Mouse (Mus musculus) small intestine, adult 2 months (tissue): ENCODE data around the gene 1600014C23Rik. TPM values are rescaled to one million over a fixed set of nuclear protein-coding genes. Genes with fewer than 3 reads are reported as not detected.

ENCODE experiments used
- H3K27ac ChIP-seq: fragments of 200-500 bp; 2 replicates; pipeline ENCODE4 v1.5.1; 2012; ENCODE audit warnings: low read depth, low read length, control low read depth, inconsistent platforms; ENCODE audit not compliant: insufficient read depth
- H3K27me3 ChIP-seq: fragments of 200-500 bp; 2 replicates; pipeline ENCODE4 v1.6.1; 2012; ENCODE audit warnings: mild to moderate bottlenecking, moderate library complexity, low read length, inconsistent platforms; ENCODE audit not compliant: control insufficient read depth, insufficient read depth
- H3K36me3 ChIP-seq: fragments of 200-500 bp; 2 replicates; pipeline ENCODE4 v1.6.1; 2012; ENCODE audit warnings: mild to moderate bottlenecking, low read length, control low read depth, inconsistent platforms; ENCODE audit not compliant: control insufficient read depth, insufficient read depth
- H3K4me1 ChIP-seq: fragments of 200-500 bp; 2 replicates; pipeline ENCODE4 v1.6.1; 2012; ENCODE audit warnings: low read length, inconsistent platforms, mixed read lengths; ENCODE audit not compliant: control insufficient read depth, insufficient read depth, insufficient read length
- H3K4me3 ChIP-seq: fragments of 200-500 bp; 2 replicates; pipeline ENCODE4 v1.5.1; 2012; ENCODE audit warnings: low read depth, mild to moderate bottlenecking, control low read depth, inconsistent platforms, low read length, moderate library complexity
- CTCF ChIP-seq: fragments of 200-500 bp; IDR thresholded peaks from 2 replicates; pipeline ENCODE4 v1.5.1; 2012; ENCODE audit warnings: low read depth, mild to moderate bottlenecking, control low read depth, inconsistent platforms, low read length, moderate library complexity, mixed read lengths; ENCODE audit not compliant: insufficient replicate concordance, insufficient read length; ENCODE audit errors: extremely low read depth
- POLR2A ChIP-seq: fragments of 200-500 bp; IDR thresholded peaks from 2 replicates; pipeline ENCODE4 v1.6.1; 2012; ENCODE audit warnings: low read depth, mild to moderate bottlenecking, control low read depth, inconsistent platforms, low read length, moderate library complexity
- WGBS: fragments of 180-500 bp; shearing (Covaris S2); methylation state at CpG from one replicate; pipeline ENCODE4 v1.1.7; 2018; 5-methylcytosine and 5-hydroxymethylcytosine counted together
- polyA plus RNA-seq: library from polyadenylated mRNA; depleted of rRNA; stranded (reverse); fragments of >200 nt; gene quantifications from 2 replicates; pipeline ENCODE4 v1.2.3, GENCODE M21; 2012

Gene 1600014C23Rik
- polyA plus RNA-seq, 1 experiment = not detected

- TF ChIP-seq CTCF (no peak), POLR2A (no peak)
- WGBS = 77% methylated on average over 10 of the region's 10 CpGs
- H3K4me3 ChIP-seq = no peak overlapping the region
- H3K4me1 ChIP-seq = peaks cover 4% of the 10 kb centered on the region; the same call in 1 of the 2 replicates
- H3K27me3 ChIP-seq = no peaks in the 10 kb centered on the region
- H3K36me3 ChIP-seq = no peaks in the 10 kb centered on the region
- no peak overlapping the region for H3K27ac ChIP-seq
These were observed 27.5 kb upstream of the 1600014C23Rik start for GRCm38 (mm10) chr17:45760965-45761645.

GRCm38 (mm10) chr17:45759751-45760150 is 26.1 kb upstream of the 1600014C23Rik start:
- no peak overlapping the region for H3K4me3 ChIP-seq
- no peak overlapping the region for H3K27ac ChIP-seq
- no peaks in the 10 kb centered on the region for H3K27me3 ChIP-seq
- TF ChIP-seq POLR2A = no peak
- no peak for TF ChIP-seq CTCF
- H3K4me1 ChIP-seq = no peaks in the 10 kb centered on the region
- H3K36me3 ChIP-seq = no peaks in the 10 kb centered on the region
- WGBS = 78% methylated on average over 5 of the region's 5 CpGs

- H3K4me1 ChIP-seq = no peaks in the 10 kb centered on the region
- no peaks in the 10 kb centered on the region for H3K36me3 ChIP-seq
- H3K27me3 ChIP-seq = no peaks in the 10 kb centered on the region
- H3K4me3 ChIP-seq = no peak overlapping the region
- H3K27ac ChIP-seq = no peak overlapping the region
- 60% methylated on average over 7 of the region's 7 CpGs for WGBS
- TF ChIP-seq CTCF (no peak), POLR2A (no peak)
These were observed 25.2 kb upstream of the 1600014C23Rik start for GRCm38 (mm10) chr17:45758808-45759207.

- Histone ChIP-seq H3K27ac (no peak overlapping the region), H3K27me3 (no peaks in the 10 kb centered on the region), H3K4me1 (peaks cover 2% of the 10 kb centered on the region; the same call in 1 of the 2 replicates), H3K36me3 (no peaks in the 10 kb centered on the region), H3K4me3 (no peak overlapping the region)
- WGBS = 73% methylated on average over 8 of the region's 8 CpGs
- no peak for TF ChIP-seq CTCF
- no peak for TF ChIP-seq POLR2A
These were observed 24.3 kb upstream of the 1600014C23Rik start for GRCm38 (mm10) chr17:45757932-45758331.

- Histone ChIP-seq H3K27me3 (no peaks in the 10 kb centered on the region), H3K4me1 (peaks cover 9% of the 10 kb centered on the region; the same call in 1 of the 2 replicates), H3K4me3 (no peak overlapping the region), H3K27ac (no peak overlapping the region), H3K36me3 (no peaks in the 10 kb centered on the region)
- WGBS = 75% methylated on average over 5 of the region's 5 CpGs
- TF ChIP-seq CTCF (no peak), POLR2A (no peak)
These were observed 23.2 kb upstream of the 1600014C23Rik start for GRCm38 (mm10) chr17:45756831-45757230.

GRCm38 (mm10) chr17:45756391-45756790 is 22.7 kb upstream of the 1600014C23Rik start:
- Histone ChIP-seq H3K27me3 (no peaks in the 10 kb centered on the region), H3K4me3 (no peak overlapping the region), H3K36me3 (no peaks in the 10 kb centered on the region), H3K4me1 (peaks cover 10% of the 10 kb centered on the region; the same call in 1 of the 2 replicates), H3K27ac (no peak overlapping the region)
- TF ChIP-seq CTCF = no peak
- no peak for TF ChIP-seq POLR2A
- 71% methylated on average over 8 of the region's 8 CpGs for WGBS

GRCm38 (mm10) chr17:45754186-45754862 is 20.7 kb upstream of the 1600014C23Rik start:
- Histone ChIP-seq H3K27me3 (no peaks in the 10 kb centered on the region), H3K4me3 (no peak overlapping the region), H3K27ac (no peak overlapping the region), H3K4me1 (peaks cover 10% of the 10 kb centered on the region; the same call in 1 of the 2 replicates), H3K36me3 (no peaks in the 10 kb centered on the region)
- TF ChIP-seq CTCF = no peak
- no peak for TF ChIP-seq POLR2A
- WGBS = 82% methylated on average over 13 of the region's 13 CpGs
